ENCODE assay signal across 1 mouse cellular context in genomic region chr17:25239695-25240636, GRCm38 (mm10).
A peak's percentile ranks its signal among the peaks of the same experiment; 100 is the strongest.
TF ChIP-seq lines count a peak whose summit lies in the region.

Gnptg (minus strand) TSS chr17:25240124.
Tsr3 (plus strand) TSS chr17:25240170.

TF ChIP-seq in MEL, 35 proteins besides CTCF, POLR2A, EP300 and RAD21 (continued from another document):
- TF ChIP-seq ZNF384 (IDR thresholded peaks at IDR 0.05; ENCODE audit: low read depth, low read length) (no peak), POLR2AphosphoS2 (IDR thresholded peaks at IDR 0.05; ENCODE audit: low read length) (peak; percentile 73), KAT2A (conservative IDR thresholded peaks at IDR 0.05; ENCODE audit: low read depth, low read length) (peak; percentile 49; the same call in 1 of the 2 replicates), BHLHE40 (IDR thresholded peaks at IDR 0.05; ENCODE audit: borderline replicate concordance, low read depth, low read length) (peak; percentile 89), USF2 (IDR thresholded peaks at IDR 0.05; ENCODE audit: borderline replicate concordance in 1 of 2, insufficient read depth in 1 of 2, low read depth in 1 of 2, low read length in 2 of 2) (peak in 1 of 2 experiments; percentile 76; a peak in 3 of 4 replicates), USF1 (IDR thresholded peaks at IDR 0.05; ENCODE audit: low read depth, low read length) (peak; percentile 95)
